12 mouse cellular contexts compared by ENCODE assay signal in genomic region chr10:43669471-43669870, GRCm38 (mm10).
"Had no signal": no experiment of that assay in that cellular context is flagged by ENCODE, and none has a peak within 500 bp of the region (broad histone marks: within the 10 kb centered on the region; RNA-seq: fewer than 3 reads in every experiment).

No protein-coding gene starts in this region.

- H3K9ac ChIP-seq: limb, embryonic 13.5 days; midbrain, embryonic 12.5 days had no signal

- H3K4me3 ChIP-seq: limb, embryonic 13.5 days; midbrain, embryonic 12.5 days had no signal

- H3K27me3 ChIP-seq: limb, embryonic 13.5 days had no signal

- H3K36me3 ChIP-seq: limb, embryonic 13.5 days; midbrain, embryonic 12.5 days had no signal

- DNase-seq: kidney, adult 11 months; kidney, adult 9 months; kidney, postnatal 4 days; left cerebral cortex, postnatal 4 days; lung, adult 18-20 months; right cerebral cortex, adult 18-20 months; right cerebral cortex, postnatal 25 days; thymus, postnatal 25 days had no signal

- H3K4me1 ChIP-seq: midbrain, embryonic 12.5 days had no signal

- H3K4me2 ChIP-seq: limb, embryonic 13.5 days; midbrain, embryonic 12.5 days had no signal

- H3K27ac ChIP-seq: kidney, postnatal 0 days; limb, embryonic 13.5 days; midbrain, embryonic 12.5 days; stomach, postnatal 0 days had no signal

- H3K9me3 ChIP-seq: limb, embryonic 13.5 days; midbrain, embryonic 12.5 days had no signal
